Mouse (Mus musculus): ENCODE results near the gene Rapgef2.
"Not testable (repeated sequence)": the region's sequence is repeated elsewhere in the genome, so short reads cannot be mapped to it uniquely, and the experiment has no call there.

Rapgef2 gene

DNA sequence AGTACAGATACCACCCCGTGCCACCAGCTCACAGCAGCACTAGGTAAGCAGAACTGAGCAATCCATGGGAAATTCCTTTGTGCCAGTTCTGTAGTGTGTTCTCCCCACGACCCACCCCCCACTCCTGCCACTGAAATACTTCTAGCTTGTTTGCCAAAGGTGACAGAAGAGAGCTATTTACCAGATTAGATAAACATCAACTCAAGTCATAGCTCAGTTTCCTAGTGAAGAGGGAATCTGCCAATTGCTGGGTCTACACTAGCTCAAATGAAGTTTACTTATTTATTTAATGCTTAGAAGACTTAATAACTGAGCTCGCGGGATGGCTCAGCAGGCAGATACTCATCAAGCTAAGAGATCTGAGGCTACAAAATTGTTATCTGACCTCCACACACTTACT, 200.0 kb downstream of the Rapgef2 start:
- no peak for DNase-seq (ENCODE audit: low spot score)

- DNase-seq (ENCODE audit: low spot score), result no peak
Measured at GRCm38 (mm10) chr3:79083881-79084280, 202.4 kb downstream of the Rapgef2 start.

GRCm38 (mm10) chr3:79083030-79083429, 203.3 kb downstream of the Rapgef2 start:
- no peak for DNase-seq (ENCODE audit: low spot score)

DNA sequence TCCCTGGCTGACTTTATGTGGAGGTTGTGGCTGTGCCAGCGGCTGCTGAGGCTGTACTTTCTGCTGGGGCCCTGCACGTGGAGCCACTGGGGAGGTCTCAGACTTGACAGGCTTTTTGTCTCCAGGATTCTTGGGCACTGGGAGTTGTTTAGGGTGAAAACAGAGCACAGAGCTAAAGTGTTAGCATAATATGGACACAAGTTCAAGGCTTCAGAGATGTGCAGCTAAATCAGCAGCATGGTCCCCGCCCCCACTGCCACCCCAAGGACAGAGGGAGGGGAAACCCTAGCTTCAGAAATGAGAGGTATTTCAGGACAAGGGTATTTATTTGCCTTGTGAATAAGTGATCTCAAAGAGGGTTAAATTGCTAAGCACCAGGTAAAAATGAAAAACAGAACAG, 207.2 kb downstream of the Rapgef2 start:
- no peak for DNase-seq (ENCODE audit: low spot score)

GRCm38 (mm10) chr3:79074970-79075369, 211.3 kb downstream of the Rapgef2 start:
- DNase-seq (ENCODE audit: low spot score), result no peak

GRCm38 (mm10) chr3:79073541-79074244, 212.6 kb downstream of the Rapgef2 start:
- no peak for DNase-seq (ENCODE audit: low spot score)

DNA sequence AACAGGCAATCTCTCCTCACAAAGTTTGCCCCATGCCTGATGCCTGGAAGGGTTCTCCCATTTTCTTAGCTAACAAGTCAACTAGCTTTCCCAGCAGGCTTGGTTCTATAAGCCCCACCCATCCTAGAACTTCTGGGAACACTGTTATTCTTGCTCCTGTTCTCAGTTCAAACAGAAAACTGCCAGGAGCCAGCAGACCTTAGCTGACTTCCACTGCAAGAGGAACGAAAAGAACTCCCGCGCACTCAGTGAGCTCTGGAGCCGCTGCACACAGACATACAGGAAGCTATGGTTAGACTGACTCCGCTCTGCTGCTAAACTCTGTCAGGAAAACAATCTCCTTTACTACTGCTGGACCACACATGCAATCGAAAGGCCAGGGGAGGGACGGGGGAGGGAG, 214.8 kb downstream of the Rapgef2 start:
- DNase-seq (ENCODE audit: low spot score), result no peak

GRCm38 (mm10) chr3:79069891-79070290, 216.4 kb downstream of the Rapgef2 start:
- DNase-seq (ENCODE audit: low spot score), result no peak

DNA sequence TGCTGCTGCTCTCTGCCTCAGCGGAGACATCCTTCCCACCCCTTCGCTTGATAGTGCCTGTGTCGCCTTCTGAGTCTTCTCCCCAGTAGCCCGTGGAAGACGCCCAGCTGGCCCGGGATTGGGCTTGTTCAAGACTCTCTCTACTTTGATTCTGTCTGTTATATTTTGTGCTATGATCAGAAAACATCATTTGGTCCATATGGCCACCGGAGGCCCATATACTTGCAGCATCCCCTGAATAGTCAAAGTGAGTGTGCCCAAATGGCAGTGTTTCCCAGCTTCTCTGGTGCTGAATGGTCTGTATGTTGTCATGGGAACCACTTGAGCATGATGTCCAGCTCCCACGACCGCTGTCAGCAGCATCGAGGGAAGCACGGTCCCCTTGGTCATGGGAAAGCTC, 217.3 kb downstream of the Rapgef2 start:
- no peak for DNase-seq (ENCODE audit: low spot score)

DNA sequence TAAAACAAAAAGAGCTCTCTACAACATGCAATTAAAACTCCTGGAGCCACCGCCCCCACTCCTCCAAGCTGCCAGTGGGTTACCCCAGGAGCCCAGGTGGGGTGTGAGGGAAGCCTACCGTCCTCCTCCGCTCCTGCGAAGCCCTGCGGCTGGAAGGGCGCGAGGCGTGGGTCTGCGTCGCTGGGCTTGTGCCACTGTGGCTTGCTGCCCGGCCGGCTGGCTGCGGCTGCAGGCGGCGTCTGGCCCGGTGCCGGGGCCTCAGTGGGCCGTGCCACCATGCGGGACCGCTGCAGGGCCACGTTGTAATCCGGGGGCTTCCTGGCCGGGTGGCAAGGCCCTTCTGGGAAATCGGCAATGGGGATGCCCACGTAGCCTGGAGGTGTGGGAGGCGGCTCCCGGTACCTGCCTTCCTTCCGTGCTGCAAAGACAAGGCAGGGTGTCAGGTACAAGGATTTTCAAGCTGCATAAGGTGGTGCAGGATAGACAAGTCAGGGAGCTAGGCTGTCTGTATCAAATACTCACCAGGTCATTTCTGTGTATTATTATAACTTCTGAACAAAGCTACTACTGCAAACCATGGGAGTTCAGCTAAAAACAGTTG, 219.8 kb downstream of the Rapgef2 start:
- DNase-seq (ENCODE audit: low spot score), result no peak

GRCm38 (mm10) chr3:79064096-79064495, 222.2 kb downstream of the Rapgef2 start:
- no peak for DNase-seq (ENCODE audit: low spot score)

DNA sequence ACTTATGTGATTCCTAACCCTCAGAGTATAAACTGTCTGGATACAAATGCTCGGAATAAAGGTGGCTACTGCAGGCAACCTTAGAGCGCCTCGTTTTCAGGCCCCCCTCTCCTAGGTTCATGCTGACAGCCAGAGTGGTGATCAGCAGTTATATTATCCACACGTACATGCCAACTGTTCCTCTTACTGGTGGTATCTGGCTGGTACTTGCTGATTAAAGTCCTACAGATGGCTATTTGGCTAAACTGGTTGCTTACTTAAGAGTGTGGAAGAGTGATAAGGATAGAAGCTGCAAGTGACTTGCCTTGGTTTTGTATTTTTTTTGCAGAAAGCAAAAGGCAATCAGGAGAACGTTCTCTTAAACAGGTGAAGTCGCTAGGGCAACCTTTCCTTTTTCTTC, 224.9 kb downstream of the Rapgef2 start:
- DNase-seq (ENCODE audit: low spot score), result no peak

DNA sequence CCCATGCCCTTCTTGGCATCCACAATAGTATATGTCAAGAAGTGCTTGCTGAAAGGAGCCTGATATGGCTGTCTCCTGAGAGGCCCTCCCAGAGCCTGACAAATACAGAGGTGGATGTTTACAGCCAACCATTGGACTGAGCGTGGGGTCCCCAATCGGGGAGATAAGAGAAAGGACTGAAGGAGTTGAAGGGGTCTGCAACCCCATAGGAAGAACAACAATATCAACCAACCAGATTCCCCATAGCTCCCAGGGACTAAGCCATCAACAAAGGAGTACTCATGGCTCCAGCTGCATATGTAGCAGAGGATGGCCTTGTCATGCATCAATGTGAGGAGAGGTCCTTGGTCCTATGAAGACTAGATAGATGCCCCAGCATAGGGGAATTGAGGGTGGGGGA, 227.8 kb downstream of the Rapgef2 start:
- not testable (repeated sequence) for DNase-seq (ENCODE audit: low spot score)

GRCm38 (mm10) chr3:79045251-79045650, 241.1 kb downstream of the Rapgef2 start:
- DNase-seq (ENCODE audit: low spot score), result no peak

DNA sequence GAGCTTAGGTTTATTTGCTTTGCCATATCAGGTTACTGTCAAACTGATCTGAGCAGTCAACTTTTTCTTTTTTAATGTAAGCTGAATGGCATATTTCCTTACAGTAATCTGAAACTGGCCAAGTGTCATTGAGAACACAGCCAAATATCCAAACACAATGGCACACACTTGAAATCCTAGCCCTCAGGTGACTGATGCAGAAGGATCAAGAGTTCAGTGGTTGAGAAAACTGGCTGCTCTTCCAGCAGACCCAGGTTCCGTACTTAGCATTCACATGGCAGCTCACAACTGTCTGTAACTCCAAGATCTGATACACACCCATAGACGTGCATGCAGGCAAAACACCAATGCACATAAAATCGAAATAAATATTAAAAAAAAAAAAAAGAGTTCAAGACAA, 243.3 kb downstream of the Rapgef2 start:
- no peak for DNase-seq (ENCODE audit: low spot score)

DNA sequence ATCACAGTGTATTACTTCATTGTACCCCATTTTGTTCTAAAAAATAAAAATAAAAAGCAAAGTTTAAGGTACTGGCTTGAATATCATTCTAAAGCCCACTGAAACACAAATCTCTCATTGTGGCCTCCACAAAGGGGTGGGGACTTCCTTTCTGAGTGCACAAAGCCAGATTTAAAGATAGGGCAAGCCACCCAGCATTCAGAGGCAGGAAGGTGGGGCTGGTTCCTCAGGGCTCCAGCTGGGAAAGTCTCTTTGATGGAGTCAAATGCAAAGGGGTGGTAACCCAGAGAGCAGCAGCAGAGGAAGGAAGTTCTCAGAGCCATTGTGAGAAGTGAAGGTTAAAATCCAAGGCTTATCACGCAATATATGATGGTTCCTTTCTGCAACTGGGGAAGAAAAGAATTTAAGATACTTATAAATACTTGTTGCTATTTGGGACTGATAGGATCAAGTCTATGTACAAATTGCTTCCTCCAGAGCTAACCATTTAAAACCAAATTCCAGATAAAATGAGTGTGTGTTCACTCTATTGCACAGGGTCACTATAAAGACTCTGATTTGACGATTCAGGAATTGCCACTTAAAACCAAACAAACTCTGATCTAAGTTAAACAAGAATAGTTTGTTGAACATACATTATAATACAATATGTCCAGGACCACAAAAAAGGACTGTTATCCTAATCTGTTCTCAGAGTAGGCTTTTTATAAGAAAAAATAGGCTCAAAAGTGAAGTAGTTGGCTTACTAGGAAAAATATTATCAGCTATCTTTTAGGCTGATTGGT, 246.5 kb downstream of the Rapgef2 start:
- no peak for DNase-seq (ENCODE audit: low spot score)

DNA sequence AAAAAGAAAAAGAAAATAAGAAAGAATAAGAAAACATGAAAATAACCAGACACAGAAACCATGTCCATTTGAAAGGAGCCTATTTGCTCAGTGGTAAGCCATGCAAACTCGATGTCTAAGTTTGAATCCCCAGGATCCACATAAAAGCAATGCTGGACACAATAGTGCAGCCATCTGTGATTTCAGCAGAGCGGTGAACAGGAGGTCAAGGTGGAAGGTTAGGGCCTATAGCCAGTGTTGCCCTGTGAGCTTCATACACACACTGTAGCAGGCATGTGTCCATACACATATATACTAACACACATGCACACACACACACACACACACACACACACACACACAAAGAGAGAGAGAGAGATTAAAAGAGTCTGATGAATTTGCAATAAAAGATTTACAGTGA, 247.3 kb downstream of the Rapgef2 start:
- no peak for DNase-seq (ENCODE audit: low spot score)

DNA sequence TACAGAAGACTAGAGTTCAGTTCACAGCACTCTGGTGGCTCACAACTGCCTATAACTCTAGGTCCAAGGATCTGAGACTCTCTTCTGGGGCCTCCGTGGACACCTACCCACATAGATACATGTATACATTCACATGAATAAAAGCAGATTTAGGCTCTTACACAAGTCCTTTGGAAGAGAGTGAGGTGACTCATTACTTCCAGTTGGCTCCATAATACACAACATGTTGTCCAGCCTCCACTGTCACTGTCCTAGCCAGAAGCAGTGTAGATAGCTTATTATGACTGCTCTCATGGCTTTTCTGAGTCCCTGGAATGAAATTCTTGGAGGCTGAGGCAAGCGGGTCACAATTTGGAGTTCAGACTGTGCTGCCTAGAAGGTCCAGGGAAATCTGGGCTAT, 251.9 kb downstream of the Rapgef2 start:
- peak; percentile 8 for DNase-seq (ENCODE audit: low spot score)

- DNase-seq (ENCODE audit: low spot score), result no peak
Measured at GRCm38 (mm10) chr3:79030855-79031254, 255.5 kb downstream of the Rapgef2 start.

DNA sequence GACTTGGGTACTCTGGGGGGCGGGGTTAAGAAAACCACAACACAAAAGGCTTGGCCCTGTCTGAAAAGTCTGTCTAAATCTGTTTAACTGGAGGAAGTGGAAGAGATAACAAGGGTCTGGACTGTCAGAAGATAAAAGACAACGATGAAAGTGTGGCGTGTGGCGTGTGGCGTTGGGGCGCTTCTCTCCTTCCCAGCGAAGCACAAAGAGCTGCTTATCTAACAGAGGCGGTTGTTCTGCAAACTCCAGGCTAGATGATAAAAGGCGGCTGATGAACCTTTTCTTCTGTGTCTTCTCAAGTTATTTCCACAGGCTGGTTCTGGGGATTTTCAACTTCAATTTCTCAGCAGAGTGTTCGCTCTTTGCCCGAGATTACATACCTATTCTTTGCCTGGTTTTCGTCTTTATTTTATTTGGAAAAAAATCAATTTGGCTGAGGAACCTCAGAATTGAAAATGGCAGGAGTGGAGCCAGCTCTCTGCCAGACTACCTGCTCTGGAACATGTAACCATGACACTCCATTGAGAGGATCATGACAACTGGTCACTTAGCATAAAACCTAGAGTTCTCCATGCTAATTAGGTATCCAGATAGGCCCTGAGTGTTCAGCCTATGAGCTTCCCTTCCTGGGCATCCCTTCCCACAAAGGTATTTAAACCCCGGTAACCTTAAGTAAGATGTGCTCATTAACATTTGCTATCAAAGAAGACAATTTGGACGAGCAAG, 258.0 kb downstream of the Rapgef2 start:
- no peak for DNase-seq (ENCODE audit: low spot score)

- DNase-seq (ENCODE audit: low spot score), result peak; percentile 22
Measured at GRCm38 (mm10) chr3:79025983-79026382, 260.3 kb downstream of the Rapgef2 start.

GRCm38 (mm10) chr3:79023735-79024328, 262.5 kb downstream of the Rapgef2 start:
- DNase-seq (ENCODE audit: low spot score), result peak; percentile 31
